Mouse (Mus musculus): Measurements from ENCODE around the gene Lst1.
"Not testable (repeated sequence)": the region's sequence is repeated elsewhere in the genome, so short reads cannot be mapped to it uniquely, and the experiment has no call there.

Gene Lst1

GRCm38 (mm10) chr17:35187959-35188610 is at the start of gene Lst1:
Gene Lst1 (minus strand): TSS chr17:35188439.
- no peak for DNase-seq (ENCODE audit: extremely low spot score, low read depth, low spot score)

DNA sequence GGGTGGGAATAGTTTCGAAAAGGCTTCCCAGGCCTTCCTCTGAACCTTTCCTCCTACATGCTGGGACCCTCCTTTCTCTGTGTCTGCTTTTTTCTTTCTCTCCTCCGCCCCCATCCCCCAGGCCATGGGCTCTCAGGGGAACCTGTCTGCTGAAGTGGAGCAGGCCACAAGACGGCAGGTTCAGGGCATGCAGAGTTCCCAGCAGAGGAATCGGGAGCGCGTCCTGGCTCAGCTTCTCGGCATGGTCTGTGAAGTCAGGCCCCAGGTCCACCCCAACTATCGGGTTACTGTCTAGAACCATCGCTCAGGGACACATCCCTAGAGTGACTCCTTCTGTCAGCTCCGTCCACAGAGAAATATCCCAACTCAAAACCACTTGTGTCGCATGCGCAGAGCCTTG is 49.3 kb upstream of the Lst1 start:
- DNase-seq (ENCODE audit: extremely low spot score, low read depth, low spot score): no peak

- DNase-seq (ENCODE audit: extremely low spot score, low read depth, low spot score): no peak
Measured at GRCm38 (mm10) chr17:35236996-35237395, 48.8 kb upstream of the Lst1 start.

DNA sequence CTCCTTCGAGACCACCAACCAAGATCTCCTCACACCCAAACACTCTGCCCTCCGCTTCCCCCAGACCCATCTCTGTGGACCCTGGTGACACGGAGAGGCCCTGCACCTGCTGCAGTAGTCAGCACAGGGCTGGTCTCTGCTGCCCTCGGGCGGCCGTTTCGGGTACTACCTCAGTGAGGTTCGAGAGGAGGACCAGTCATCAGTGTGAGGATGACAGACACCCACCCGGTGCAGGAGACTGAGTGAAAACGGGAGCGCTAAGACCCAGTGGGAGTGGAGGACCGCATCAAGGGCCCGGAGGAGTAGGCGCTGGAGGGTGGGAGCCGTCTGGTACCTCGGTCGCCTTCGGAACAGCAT is 48.1 kb upstream of the Lst1 start:
- DNase-seq (ENCODE audit: extremely low spot score, low read depth, low spot score): peak; percentile 69

DNA sequence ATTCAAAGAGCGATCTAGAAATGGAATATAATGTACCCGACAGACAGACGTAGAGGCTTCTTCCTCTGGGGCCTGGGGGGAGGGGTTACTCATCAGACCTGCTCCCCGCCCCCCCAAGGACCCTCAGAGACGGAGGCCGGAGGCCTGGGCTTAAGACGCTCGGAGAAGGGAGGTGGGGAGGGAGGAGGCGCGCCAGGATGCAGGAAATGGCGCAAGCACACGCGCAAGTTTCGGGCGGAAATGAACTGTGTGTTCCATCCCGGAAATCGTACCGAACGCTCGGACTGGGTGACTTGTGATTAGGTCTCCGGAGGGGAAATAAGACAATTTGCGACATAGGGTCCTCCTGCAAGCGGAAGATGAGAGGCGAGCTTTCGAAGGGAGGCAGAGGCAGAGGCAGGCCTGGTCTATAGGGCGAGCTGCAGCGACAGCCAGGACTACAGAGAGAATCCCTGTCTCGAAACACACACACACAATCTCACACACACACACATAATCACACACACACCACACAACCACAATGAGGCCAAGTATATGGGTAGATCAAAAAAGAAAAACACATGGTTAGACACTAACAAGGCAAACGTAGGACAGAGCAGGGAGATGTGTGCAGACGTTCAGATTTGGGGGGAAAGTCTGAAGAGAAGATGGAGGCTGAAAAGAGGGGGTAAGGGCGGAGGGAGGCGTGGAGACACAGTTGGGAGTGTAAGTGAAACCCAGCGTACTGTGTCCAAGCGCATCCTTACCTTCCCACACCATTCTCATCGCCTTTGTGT is 47.6 kb upstream of the Lst1 start, which contains the start of gene Nfkbil1:
TSS of gene Nfkbil1 (minus strand) at position 179 of the 776 bp plus-strand sequence.
- peak; percentile 77 for DNase-seq (ENCODE audit: extremely low spot score, low read depth, low spot score)

DNA sequence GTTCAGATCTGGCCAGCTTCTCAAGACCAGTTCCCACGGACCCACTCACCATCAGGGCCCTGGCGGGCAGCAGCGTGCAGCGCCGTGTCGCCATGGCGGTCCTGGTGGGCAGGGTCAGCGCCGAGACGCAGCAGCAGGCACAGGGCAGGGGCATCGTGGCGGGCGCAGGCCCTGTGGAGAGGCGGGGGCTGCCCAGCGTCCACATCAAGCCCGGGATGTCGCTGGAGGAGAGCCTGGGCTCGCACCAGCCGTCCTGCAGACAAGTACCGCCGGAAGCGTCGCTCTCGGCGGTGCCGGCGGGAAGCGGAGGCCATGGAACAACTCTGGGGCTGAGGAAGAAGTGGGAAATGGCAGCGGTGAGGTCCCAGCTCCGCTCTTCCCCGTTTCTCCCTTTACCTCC is 46.7 kb upstream of the Lst1 start:
- no peak for DNase-seq (ENCODE audit: extremely low spot score, low read depth, low spot score)

- DNase-seq (ENCODE audit: extremely low spot score, low read depth, low spot score): not testable (repeated sequence)
Measured at GRCm38 (mm10) chr17:35234090-35234489, 45.9 kb upstream of the Lst1 start.

DNA sequence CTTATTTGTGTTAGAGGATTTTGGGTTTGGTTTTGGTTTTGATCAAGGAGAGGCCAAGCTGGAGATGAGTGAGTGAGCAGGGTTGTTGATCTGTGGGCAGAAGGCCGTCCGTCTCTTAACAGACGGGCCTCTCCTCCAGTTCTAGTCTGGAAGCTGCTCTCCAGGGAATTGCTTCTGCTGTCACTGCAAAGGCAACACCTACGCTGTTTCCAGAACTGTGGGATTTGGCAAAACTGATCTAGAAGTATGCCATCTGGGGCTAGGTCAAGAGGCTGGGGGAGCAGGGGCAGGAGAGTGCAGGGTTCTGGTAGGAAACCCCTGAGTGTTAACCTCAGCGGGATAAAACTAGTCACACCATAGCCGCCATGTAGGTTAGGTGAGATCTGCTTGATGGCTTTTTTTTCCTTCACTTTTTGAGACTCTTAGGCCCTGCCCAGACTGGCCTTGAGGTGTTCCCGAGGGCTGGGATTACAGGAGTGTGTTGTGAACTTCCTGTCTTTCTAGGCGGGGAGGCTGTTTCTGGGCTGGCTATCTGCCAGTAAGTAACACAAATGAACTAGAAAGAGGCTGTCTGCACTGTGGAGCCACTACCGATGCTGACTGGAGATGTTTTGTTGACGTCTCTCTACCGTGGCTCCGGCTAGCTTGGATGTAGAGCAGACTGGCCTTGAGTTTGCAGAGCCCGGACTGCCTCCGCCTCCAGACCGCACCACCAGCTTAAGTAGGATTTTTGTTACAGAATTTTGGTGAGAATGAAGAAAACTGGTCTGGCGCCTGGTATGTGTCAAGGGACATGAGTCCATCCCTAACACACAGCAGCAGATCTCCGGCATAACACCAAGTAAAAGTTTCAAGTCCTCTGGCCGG is 45.1 kb upstream of the Lst1 start, which contains the start of gene Atp6v1g2:
TSS of gene Atp6v1g2 (plus strand) at position 547 of the 867 bp plus-strand sequence.
- no peak for DNase-seq (ENCODE audit: extremely low spot score, low read depth, low spot score)

DNA sequence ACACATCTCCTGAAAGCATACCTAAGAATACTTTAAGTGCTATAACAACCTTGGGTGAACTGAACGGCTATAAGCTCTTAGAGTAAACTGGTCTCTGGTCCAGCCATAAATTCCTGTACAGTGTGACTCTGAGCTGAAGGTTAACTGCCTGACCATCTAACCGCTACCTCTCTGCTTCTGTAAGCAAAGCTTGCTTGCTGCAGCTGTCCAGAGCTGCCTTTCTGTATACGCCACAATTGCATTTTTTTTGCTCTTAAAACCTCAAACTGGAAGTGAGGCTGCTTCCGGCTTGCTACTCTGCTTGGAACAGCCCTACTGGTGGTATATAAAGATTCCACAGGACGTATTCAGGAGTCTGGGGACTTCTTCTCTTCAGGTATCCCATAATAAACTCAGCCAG is 44.4 kb upstream of the Lst1 start:
- DNase-seq (ENCODE audit: extremely low spot score, low read depth, low spot score): no peak

DNA sequence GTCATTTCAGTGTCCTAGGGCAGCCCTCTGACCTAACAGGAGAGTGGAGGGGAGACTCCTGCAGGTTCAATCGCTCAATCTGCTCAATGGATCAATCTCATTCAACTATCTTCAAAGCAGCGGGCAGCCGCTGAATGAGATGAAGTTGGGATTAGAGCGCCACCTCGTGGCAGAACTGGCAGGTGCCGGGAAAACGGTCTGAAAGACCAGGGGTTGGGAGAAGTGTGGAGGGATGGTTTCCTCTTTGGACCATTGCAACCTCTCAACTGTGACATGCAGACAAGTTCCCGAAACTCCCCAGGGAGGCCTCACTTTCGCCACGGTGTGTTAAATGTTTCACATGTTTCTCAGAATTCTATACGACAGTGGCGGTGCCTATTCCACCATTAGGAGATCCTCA is 43.8 kb upstream of the Lst1 start:
- peak; percentile 73 for DNase-seq (ENCODE audit: extremely low spot score, low read depth, low spot score)

DNA sequence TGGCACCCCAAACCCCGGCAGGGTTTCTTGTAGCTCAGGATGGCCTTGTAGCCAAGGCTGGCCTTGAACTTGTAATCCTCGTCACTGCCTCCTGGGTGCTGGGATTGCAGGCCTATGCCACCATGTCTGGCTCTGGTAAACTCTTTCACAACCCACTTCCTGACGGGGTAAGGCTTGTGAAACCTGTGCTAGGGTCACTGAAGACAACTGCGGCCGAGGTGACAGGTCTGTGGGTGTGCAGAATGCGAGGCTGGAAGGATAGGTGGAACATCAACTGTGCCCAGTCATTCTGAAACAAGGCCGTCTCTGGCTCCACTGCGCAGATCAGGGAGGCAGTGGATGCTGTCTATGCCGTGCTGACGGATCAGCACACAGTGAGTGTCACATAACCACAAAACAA is 42.8 kb upstream of the Lst1 start:
- DNase-seq (ENCODE audit: extremely low spot score, low read depth, low spot score): no peak

DNA sequence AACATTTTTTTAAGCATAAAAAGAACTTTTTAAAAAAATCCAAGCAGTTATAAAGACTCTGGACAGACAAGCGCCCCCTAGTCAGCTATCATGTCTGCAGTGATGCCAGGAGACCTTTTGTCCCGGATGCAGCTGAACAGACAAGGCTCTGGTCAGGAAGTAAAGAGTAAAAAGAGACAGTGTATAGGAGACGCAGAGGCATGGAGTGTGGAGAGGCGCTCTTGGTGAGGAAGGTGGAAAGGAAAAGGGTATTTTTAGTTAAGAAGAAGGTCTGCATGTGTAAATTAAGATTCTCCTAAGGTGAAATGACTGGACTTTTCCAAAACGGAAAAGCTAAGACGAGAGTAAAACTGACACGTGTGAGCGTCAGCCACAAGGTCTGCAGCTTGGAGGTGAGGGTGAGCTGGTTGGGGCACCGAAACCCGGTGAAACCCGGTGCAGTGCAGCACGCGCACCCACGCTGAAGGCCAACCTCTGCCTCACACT is 38.4 kb upstream of the Lst1 start:
- no peak for DNase-seq (ENCODE audit: extremely low spot score, low read depth, low spot score)

GRCm38 (mm10) chr17:35225456-35225855 is 37.2 kb upstream of the Lst1 start:
- no peak for DNase-seq (ENCODE audit: extremely low spot score, low read depth, low spot score)

GRCm38 (mm10) chr17:35224641-35225040 is 36.4 kb upstream of the Lst1 start:
- no peak for DNase-seq (ENCODE audit: extremely low spot score, low read depth, low spot score)

GRCm38 (mm10) chr17:35222299-35222698 is 34.1 kb upstream of the Lst1 start:
- DNase-seq (ENCODE audit: extremely low spot score, low read depth, low spot score): no peak

DNA sequence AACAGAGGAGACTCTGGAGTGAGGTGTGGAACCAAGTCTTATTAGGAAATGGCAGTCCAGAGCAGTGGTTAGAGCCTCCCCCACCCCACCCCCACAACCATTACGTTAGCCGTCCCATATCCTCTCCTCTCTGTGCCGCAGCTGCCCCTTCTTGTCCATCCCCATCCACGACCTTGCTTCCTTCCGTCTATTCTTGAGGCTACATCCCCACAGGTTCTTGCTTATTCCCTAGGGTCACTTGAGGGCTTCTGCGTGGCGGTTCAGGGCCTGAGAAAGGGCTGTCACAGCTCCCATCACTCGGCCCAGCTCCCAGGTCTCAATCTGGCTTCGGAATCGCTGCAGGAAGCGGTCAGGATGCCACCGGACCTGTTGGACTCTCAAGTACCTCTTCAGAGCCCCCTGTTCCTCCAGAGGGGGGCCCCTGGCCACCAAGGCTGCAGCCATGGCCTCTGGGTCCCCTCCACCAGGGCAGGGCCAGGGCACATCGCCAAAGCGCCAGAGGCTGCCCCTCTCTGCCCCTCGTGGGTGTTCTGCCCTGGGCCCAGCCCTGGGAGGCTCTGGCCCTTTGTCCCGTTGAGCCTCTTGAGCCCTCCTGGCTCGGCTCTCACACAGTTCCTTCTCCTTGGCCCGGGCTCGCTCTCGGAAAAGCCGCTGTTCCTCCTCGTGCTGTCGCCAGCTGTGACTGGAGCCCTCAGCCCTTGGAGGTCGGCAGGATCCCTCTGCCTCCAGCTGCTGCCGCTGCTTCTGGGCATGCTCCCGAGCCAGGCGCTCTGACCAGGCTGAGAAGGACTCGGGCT is 32.1 kb upstream of the Lst1 start, which contains the start of gene Gm16181:
TSS of gene Gm16181 (plus strand) at position 679 of the 797 bp plus-strand sequence.
- no peak for DNase-seq (ENCODE audit: extremely low spot score, low read depth, low spot score)

DNA sequence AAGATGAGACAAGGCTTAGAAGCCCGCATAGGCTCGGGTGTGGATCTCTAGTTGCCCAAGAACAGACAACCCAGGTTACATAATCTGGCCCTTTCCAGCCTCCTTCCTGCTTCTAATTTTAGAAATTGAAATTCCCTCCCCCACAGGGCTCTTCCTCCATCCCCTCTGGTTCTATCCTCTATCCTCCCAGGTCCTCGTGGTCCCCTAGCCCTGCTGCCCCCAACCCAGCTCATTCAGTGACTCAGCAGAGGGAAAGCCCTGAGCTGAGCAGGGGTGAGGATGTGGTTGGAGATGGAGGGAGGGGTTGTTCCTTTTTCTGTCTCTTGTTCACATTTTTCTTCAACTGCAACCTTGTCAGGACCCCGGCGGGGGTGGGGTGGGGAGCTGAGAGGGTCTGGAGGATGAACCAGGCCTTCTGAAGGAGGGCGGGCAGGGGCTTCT is 31.4 kb upstream of the Lst1 start:
- DNase-seq (ENCODE audit: extremely low spot score, low read depth, low spot score): no peak

GRCm38 (mm10) chr17:35218516-35219193 is 30.4 kb upstream of the Lst1 start:
- DNase-seq (ENCODE audit: extremely low spot score, low read depth, low spot score): no peak

DNA sequence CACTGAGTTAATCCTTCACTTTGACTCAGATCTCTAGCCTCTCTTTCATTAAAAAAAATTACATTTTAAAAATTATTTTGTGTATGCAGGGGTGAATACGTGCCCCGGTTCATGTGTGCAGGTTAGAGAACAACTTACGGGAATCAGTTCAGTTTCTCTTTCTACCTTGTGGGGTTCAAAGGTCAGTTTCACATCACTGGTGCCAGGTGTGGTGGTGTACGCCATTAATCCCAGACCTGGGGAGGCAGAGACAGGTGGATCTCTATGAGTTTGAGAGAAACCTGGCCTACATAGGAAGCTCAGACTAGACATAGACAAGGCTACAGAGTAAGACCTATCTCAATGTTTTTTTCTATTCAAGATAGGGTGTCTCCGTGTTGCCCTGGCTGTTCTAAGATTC is 24.8 kb upstream of the Lst1 start:
- DNase-seq (ENCODE audit: extremely low spot score, low read depth, low spot score): no peak

GRCm38 (mm10) chr17:35210593-35210992 is 22.4 kb upstream of the Lst1 start:
- no peak for DNase-seq (ENCODE audit: extremely low spot score, low read depth, low spot score)
